Mouse (Mus musculus) left cerebral cortex, postnatal 36 days (tissue): ENCODE measurements at regions not wholly inside any gene's neighbourhood (a gene's known extent, or its start where the extent isn't known, plus 50 kb on each side); places are given as distances from the start of the nearest gene placed in this dataset.
A peak's percentile ranks its signal among the peaks of the same experiment; 100 is the strongest.

Source experiments
- DNase-seq, 2 experiments: peaks; one replicate each; pipeline ENCODE4 v3.0.0; 2021 to 2022; ENCODE audit warnings: low spot score in 2 of 2, mixed read lengths in 1 of 2
- intact Hi-C: fragments of 180-260 bp; cut with DNase I; formaldehyde crosslinking; loops from one replicate; pipeline ENCODE4 v1.15.1; 2025

GRCm38 (mm10) chr9:101413071-101413633 is 161.6 kb upstream of the Ppp2r3a start:
- no peak for DNase-seq
- intact Hi-C loops = no loop called here

- intact Hi-C loops = no loop called here
- DNase-seq = no peak
Observed at GRCm38 (mm10) chr9:101411951-101412350, 160.4 kb upstream of the Ppp2r3a start.

- intact Hi-C loops = no loop called here
- no peak for DNase-seq
Observed at GRCm38 (mm10) chr9:101411532-101411880, 159.9 kb upstream of the Ppp2r3a start.

GRCm38 (mm10) chr9:101410783-101411531 is 159.4 kb upstream of the Ppp2r3a start:
- intact Hi-C loops = no loop called here
- DNase-seq = no peak

- DNase-seq = no peak
- intact Hi-C loops = no loop called here
Observed at GRCm38 (mm10) chr9:101410348-101410747, 158.8 kb upstream of the Ppp2r3a start.

GRCm38 (mm10) chr9:101408116-101408515 is 156.5 kb upstream of the Ppp2r3a start:
- intact Hi-C loops = no loop called here
- DNase-seq = no peak

- DNase-seq = peak; percentile 62 to 68
- intact Hi-C loops = no loop called here
Observed at GRCm38 (mm10) chr9:101407141-101407540, 155.5 kb upstream of the Ppp2r3a start.

GRCm38 (mm10) chr9:101404441-101405081 is 153.0 kb upstream of the Ppp2r3a start:
- intact Hi-C loops = no loop called here
- peak in 1 of 2 experiments; percentile 24 for DNase-seq

GRCm38 (mm10) chr9:101404034-101404433 is 152.4 kb upstream of the Ppp2r3a start:
- intact Hi-C loops = no loop called here

GRCm38 (mm10) chr9:101402544-101403194 is 151.1 kb upstream of the Ppp2r3a start:
- no peak for DNase-seq
- intact Hi-C loops = no loop called here

More at GRCm38 (mm10) chr9:101404034-101404433, 152.4 kb upstream of the Ppp2r3a start:
- DNase-seq = no peak

GRCm38 (mm10) chr9:101401416-101401815 is 149.8 kb upstream of the Ppp2r3a start:
- intact Hi-C loops = no loop called here
- DNase-seq = no peak

GRCm38 (mm10) chr9:101398858-101399257 is 147.3 kb upstream of the Ppp2r3a start:
- intact Hi-C loops = no loop called here
- DNase-seq = no peak

GRCm38 (mm10) chr9:101369380-101369779 is 117.8 kb upstream of the Ppp2r3a start:
- DNase-seq = no peak
- intact Hi-C loops = no loop called here

- intact Hi-C loops = no loop called here
- DNase-seq = no peak
Observed at GRCm38 (mm10) chr9:101356607-101357006, 105.0 kb upstream of the Ppp2r3a start.

- intact Hi-C loops = no loop called here
- DNase-seq = no peak
Observed at GRCm38 (mm10) chr9:101348771-101349170, 97.2 kb upstream of the Ppp2r3a start.

- intact Hi-C loops = no loop called here
Observed at GRCm38 (mm10) chr9:101342887-101343286, 91.3 kb upstream of the Ppp2r3a start.

GRCm38 (mm10) chr9:101340796-101341465 is 89.3 kb upstream of the Ppp2r3a start:
- DNase-seq = no peak
- intact Hi-C loops = no loop called here

More at GRCm38 (mm10) chr9:101342887-101343286, 91.3 kb upstream of the Ppp2r3a start:
- no peak for DNase-seq

GRCm38 (mm10) chr9:101329032-101329824 is 77.6 kb upstream of the Ppp2r3a start:
- intact Hi-C loops = no loop called here
- DNase-seq = no peak

GRCm38 (mm10) chr9:101326961-101327360 is 75.4 kb upstream of the Ppp2r3a start:
- DNase-seq = no peak
- intact Hi-C loops = no loop called here
